Mouse (Mus musculus) liver, embryonic 14.5 days (tissue): ENCODE data around the gene Efna5. TPM values are rescaled to one million over a fixed set of nuclear protein-coding genes. Genes with fewer than 3 reads are reported as not detected.

Experiments
- ATAC-seq: fragments of 200-750 bp; cut with Nextera tagmentation; 2 replicates; pipeline ENCODE4 v1.8.0; 2017; ENCODE audit warnings: moderate number of reproducible peaks, mild to moderate bottlenecking, moderate library complexity; ENCODE audit not compliant: insufficient read depth
- DNase-seq, 3 experiments: peaks; one replicate each; pipeline ENCODE4 v3.0.0-alpha.2; 2012 to 2013; ENCODE audit warnings: low read depth in 3 of 3, low spot score in 3 of 3
- H3K27ac ChIP-seq: fragments of 300-500 bp; sonication (generic); 2 replicates; pipeline ENCODE4 v1.5.1; 2014; ENCODE audit warnings: moderate library complexity, mild to moderate bottlenecking, control low read depth, inconsistent platforms
- H3K27me3 ChIP-seq: fragments of 300-500 bp; sonication (generic); 2 replicates; pipeline ENCODE4 v1.6.1; 2014; ENCODE audit warnings: mild to moderate bottlenecking, low read length, moderate library complexity; ENCODE audit not compliant: control insufficient read depth, insufficient read depth
- H3K36me3 ChIP-seq: fragments of 300-500 bp; sonication (generic); replicated peaks from 2 replicates; pipeline ENCODE4 v1.6.1; 2014; ENCODE audit warnings: low read depth; ENCODE audit not compliant: control insufficient read depth, insufficient read depth
- H3K4me1 ChIP-seq, 2 experiments: fragments of 200-500 bp in 1 of 2; fragments of 300-500 bp in 1 of 2; sonication (generic) in 1 of 2; replicated peaks; 2 replicates each; pipeline ENCODE4 v1.6.1; 2012 to 2014; ENCODE audit warnings: antibody characterized with exemption in 1 of 2, inconsistent platforms in 1 of 2, low read length in 1 of 2; ENCODE audit not compliant: control insufficient read depth in 2 of 2, insufficient read depth in 2 of 2
- H3K4me2 ChIP-seq: fragments of 300-500 bp; sonication (generic); 2 replicates; pipeline ENCODE4 v1.6.1; 2014; ENCODE audit warnings: low read depth, mild to moderate bottlenecking, control low read depth, moderate library complexity
- H3K4me3 ChIP-seq, 2 experiments: fragments of 200-500 bp in 1 of 2; fragments of 300-500 bp in 1 of 2; sonication (generic) in 1 of 2; 2 replicates each; pipeline ENCODE4 v1.5.1; 2012 to 2014; ENCODE audit warnings: low read depth in 2 of 2, low read length in 2 of 2, mild to moderate bottlenecking in 2 of 2, control low read depth in 1 of 2, inconsistent platforms in 1 of 2, moderate library complexity in 1 of 2; ENCODE audit not compliant: insufficient read depth in 1 of 2
- H3K9ac ChIP-seq: fragments of 300-500 bp; sonication (generic); replicated peaks from 2 replicates; pipeline ENCODE4 v1.6.1; 2014; ENCODE audit warnings: mild to moderate bottlenecking, control low read depth, moderate library complexity
- H3K9me3 ChIP-seq: fragments of 300-500 bp; sonication (generic); 2 replicates; pipeline ENCODE4 v1.6.1; 2016; ENCODE audit warnings: low read length, mixed read lengths; ENCODE audit not compliant: control insufficient read depth
- CTCF ChIP-seq: IDR thresholded peaks from 2 replicates; pipeline ENCODE4 v1.5.1; 2016; ENCODE audit warnings: antibody characterized with exemption, low read depth, control low read depth
- EP300 ChIP-seq: IDR thresholded peaks from 2 replicates; pipeline ENCODE4 v1.6.1; 2016; ENCODE audit warnings: antibody characterized with exemption, low read depth
- WGBS: fragments of 180-500 bp; shearing (Covaris S2); extraction: QIAGEN DNeasy Blood & Tissue Kit; methylation state at CpG from one replicate; pipeline ENCODE4 v1.1.7; 2014; ENCODE audit not compliant: insufficient replicate concordance; 5-methylcytosine and 5-hydroxymethylcytosine counted together
- polyA plus RNA-seq, 2 experiments: library from polyadenylated mRNA; depleted of rRNA in 1 of 2; stranded (reverse) in 1 of 2; unstranded in 1 of 2; fragments of >200 nt; fragmentation: Nextera tagmentation in 1 of 2; extraction: Ambion mirVana in 1 of 2; gene quantifications; 2 replicates each; pipeline versions ENCODE4 v1.2.1 to v1.2.3; 2012 to 2014

Efna5 gene
- polyA plus RNA-seq, 2 experiments: 0.40 to 1.6 TPM

DNA sequence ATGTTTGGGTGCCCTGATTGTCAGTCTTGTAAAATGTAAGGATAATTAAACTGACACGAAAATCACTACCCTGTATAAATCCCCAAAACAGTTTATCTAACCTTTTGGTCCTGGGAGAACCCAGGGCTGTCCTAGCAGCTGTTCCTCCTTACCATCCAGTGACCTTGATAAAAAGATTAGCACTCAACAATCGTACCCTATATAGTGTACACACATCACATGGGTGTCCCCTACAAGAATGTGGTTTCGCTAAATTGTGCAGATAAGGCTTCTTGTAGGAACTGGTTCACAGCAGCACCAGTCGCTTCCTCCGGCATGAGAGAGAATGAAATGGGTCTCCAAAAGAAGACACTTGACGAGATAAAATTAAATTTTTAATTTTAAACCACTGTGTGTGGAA, 53.6 kb downstream of the Efna5 start:
- Histone ChIP-seq H3K4me1 (no peaks in the 10 kb centered on the region), H3K9me3 (no peaks in the 10 kb centered on the region), H3K4me2 (no peak overlapping the region), H3K36me3 (no peaks in the 10 kb centered on the region), H3K4me3 (no peak overlapping the region), H3K27ac (no peak overlapping the region), H3K27me3 (no peaks in the 10 kb centered on the region), H3K9ac (no peak overlapping the region)
- WGBS: 30% methylated on average over 6 of the region's 6 CpGs
- DNase-seq (no peak), ATAC-seq (no peak)
- TF ChIP-seq CTCF (no peak), EP300 (no peak)

- no peak overlapping the region for H3K9ac ChIP-seq
- H3K36me3 ChIP-seq: no peaks in the 10 kb centered on the region
- no peak overlapping the region for H3K27ac ChIP-seq
- no peak overlapping the region for H3K4me2 ChIP-seq
- no peaks in the 10 kb centered on the region; a peak in 1 of 4 replicates for H3K4me1 ChIP-seq
- no peaks in the 10 kb centered on the region for H3K27me3 ChIP-seq
- 79% methylated on average over 11 of the region's 11 CpGs for WGBS
- no peak for ATAC-seq
- no peaks in the 10 kb centered on the region for H3K9me3 ChIP-seq
- H3K4me3 ChIP-seq: no peak overlapping the region
- DNase-seq: no peak
- TF ChIP-seq EP300 (no peak), CTCF (no peak)
Measured at GRCm38 (mm10) chr17:62821219-62821618, 59.9 kb downstream of the Efna5 start.

GRCm38 (mm10) chr17:62819931-62820330, 61.2 kb downstream of the Efna5 start:
- H3K4me2 ChIP-seq: no peak overlapping the region
- DNase-seq: no peak
- ATAC-seq: no peak
- no peaks in the 10 kb centered on the region; a peak in 1 of 4 replicates for H3K4me1 ChIP-seq
- no peaks in the 10 kb centered on the region for H3K27me3 ChIP-seq
- no peak overlapping the region for H3K27ac ChIP-seq
- H3K36me3 ChIP-seq: no peaks in the 10 kb centered on the region
- no peak overlapping the region for H3K9ac ChIP-seq
- 68% methylated on average over 5 of the region's 5 CpGs for WGBS
- no peak overlapping the region for H3K4me3 ChIP-seq
- no peak for TF ChIP-seq EP300
- TF ChIP-seq CTCF: no peak
- H3K9me3 ChIP-seq: no peaks in the 10 kb centered on the region

- Histone ChIP-seq H3K27ac (no peak overlapping the region), H3K9ac (no peak overlapping the region), H3K4me3 (no peak overlapping the region), H3K4me1 (no peaks in the 10 kb centered on the region; a peak in 1 of 4 replicates), H3K4me2 (no peak overlapping the region), H3K36me3 (no peaks in the 10 kb centered on the region), H3K9me3 (no peaks in the 10 kb centered on the region), H3K27me3 (no peaks in the 10 kb centered on the region)
- TF ChIP-seq EP300 (no peak), CTCF (no peak)
- ATAC-seq: no peak
- 33% methylated on average over 8 of the region's 8 CpGs for WGBS
- no peak for DNase-seq
Measured at GRCm38 (mm10) chr17:62818821-62819220, 62.3 kb downstream of the Efna5 start.

DNA sequence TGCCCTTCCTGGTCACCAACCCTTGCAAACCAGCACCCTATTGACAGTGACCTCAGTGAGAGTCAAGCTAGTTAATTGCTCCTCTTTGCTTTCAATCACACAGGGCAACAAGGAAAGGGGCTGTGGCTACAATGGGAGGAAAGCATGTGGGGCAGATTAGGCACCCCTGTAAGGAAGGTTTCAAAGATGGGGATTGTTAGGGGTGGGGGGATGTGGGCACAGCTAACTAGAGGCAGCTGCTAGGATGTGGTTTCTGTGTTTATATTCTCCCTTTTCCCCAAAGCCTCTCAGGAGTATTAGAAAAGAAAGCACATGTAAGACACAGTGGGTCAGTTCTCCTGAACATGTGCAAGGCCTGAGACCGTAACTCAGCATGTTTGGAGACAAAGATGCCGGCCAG, 62.8 kb downstream of the Efna5 start:
- H3K9me3 ChIP-seq: no peaks in the 10 kb centered on the region
- H3K36me3 ChIP-seq: no peaks in the 10 kb centered on the region
- WGBS: 57% methylated on average over 2 of the region's 2 CpGs
- no peak overlapping the region for H3K27ac ChIP-seq
- no peaks in the 10 kb centered on the region; a peak in 1 of 4 replicates for H3K4me1 ChIP-seq
- no peaks in the 10 kb centered on the region for H3K27me3 ChIP-seq
- no peak overlapping the region for H3K9ac ChIP-seq
- ATAC-seq (no peak), DNase-seq (no peak)
- H3K4me2 ChIP-seq: no peak overlapping the region
- TF ChIP-seq CTCF (no peak), EP300 (no peak)
- no peak overlapping the region for H3K4me3 ChIP-seq

DNA sequence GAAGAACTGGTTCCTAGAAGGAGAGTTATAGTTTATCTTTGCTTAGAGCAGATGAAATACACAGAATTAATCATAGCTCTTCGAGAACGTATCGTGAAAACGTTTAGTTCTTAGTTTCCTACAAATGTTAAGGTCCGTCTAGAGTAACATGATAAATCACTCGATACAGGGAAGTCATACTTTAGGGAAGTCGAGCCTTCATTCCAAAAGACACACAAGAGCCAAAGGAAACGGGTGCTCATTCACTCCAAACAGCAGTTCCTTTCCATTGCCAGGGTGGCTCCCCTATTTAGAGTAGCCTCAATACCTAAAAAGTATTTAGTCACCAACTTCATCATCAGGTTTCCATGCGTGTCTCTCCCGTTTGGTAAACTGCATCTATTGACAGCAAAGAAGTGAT, 64.2 kb downstream of the Efna5 start:
- DNase-seq: no peak
- no peak overlapping the region for H3K4me3 ChIP-seq

More for the DNA sequence above, 64.2 kb downstream of the Efna5 start:
- ATAC-seq: no peak
- Histone ChIP-seq H3K36me3 (no peaks in the 10 kb centered on the region), H3K4me1 (no peaks in the 10 kb centered on the region; a peak in 1 of 4 replicates), H3K9me3 (no peaks in the 10 kb centered on the region), H3K9ac (no peak overlapping the region), H3K27me3 (no peaks in the 10 kb centered on the region), H3K4me2 (no peak overlapping the region), H3K27ac (no peak overlapping the region)
- TF ChIP-seq EP300 (no peak), CTCF (no peak)
- WGBS: 30% methylated on average over 10 of the region's 10 CpGs
